Mouse (Mus musculus) thymus, postnatal 0 days (tissue): ENCODE measurements around the gene Cox19. TPM values are rescaled to one million over a fixed set of nuclear protein-coding genes. Genes with fewer than 3 reads are reported as not detected.

Source experiments
- DNase-seq: peaks from one replicate; pipeline ENCODE4 v3.0.0-alpha.2; 2015; ENCODE audit warnings: low spot score
- microRNA counts: library from miRNA; unstranded; fragments of <30 nt; microRNA quantifications from one replicate; lab custom pipeline; 2015
- microRNA-seq: library from miRNA; unstranded; fragments of <30 nt; microRNA quantifications from one replicate; pipeline ENCODE4, GENCODE M21; 2016; ENCODE audit warnings: borderline number of aligned reads
- polyA plus RNA-seq: library from polyadenylated mRNA; unstranded; fragments of >200 nt; fragmentation: Nextera tagmentation; extraction: Ambion mirVana; gene quantifications from 2 replicates; pipeline ENCODE4 v1.2.1, GENCODE M21; 2015

Gene Cox19
- polyA plus RNA-seq, 1 experiment from 2014 or later = 112 TPM

- DNase-seq = no peak
Measured at GRCm38 (mm10) chr5:139297745-139298144, 53.5 kb downstream of the Cox19 start.

DNA sequence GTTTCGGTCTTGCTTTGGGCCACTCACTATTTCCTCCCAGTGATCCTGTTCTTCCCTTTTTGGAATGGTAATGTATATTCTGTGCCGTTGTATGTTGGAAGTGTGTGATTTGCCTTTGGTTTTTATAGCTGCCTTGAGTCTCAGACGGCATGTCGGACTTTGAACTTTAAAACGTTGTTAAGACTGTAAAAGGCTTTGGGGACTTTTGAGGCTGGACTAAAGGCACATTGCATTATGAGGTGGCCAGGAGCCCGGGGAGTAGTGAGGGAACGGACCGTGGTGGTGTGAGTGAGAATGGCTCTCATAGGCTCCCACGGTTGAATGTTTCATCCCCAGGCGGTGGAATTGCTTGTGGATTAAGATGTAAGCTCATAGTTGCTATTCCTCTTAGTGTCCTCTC is 54.1 kb downstream of the Cox19 start:
- no peak for DNase-seq

- DNase-seq = no peak
Measured at GRCm38 (mm10) chr5:139294089-139294488, 57.1 kb downstream of the Cox19 start.

DNA sequence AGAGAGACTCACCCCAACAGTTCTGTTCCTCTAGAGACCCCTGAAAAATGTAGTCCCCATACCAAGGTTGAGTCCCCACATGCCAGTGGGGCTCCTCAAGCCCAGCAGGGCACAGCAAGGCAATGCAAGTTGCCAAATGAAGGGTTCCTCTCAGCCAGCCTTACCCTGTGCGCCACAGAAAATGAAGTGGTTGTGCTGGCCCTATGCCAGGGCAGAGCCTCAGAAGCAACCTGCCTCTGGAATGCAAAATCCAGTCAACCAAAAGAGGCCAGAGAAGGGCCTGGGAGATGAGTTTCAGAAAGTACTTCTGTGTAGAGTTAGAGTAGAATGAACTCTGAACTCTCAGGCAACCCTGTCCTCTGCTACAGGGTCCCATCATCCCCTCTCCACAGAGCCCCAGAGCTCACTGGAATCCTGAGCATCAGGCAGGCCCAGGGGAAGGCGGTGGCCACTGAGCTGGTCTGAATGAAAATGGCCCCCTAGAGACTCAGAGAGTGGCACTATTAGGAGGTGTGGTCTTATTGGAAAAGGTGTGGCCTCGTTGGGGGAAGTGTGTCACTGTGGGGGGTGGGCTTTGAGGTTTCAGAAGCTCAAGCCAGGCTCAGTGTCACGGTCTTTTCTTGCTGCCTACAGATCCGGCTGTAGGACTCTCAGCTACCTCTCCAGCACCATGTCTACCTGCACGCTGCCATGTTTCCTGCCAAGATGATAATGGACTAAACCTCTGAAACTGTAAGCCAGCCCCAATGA is 59.2 kb downstream of the Cox19 start:
- no peak for DNase-seq

DNA sequence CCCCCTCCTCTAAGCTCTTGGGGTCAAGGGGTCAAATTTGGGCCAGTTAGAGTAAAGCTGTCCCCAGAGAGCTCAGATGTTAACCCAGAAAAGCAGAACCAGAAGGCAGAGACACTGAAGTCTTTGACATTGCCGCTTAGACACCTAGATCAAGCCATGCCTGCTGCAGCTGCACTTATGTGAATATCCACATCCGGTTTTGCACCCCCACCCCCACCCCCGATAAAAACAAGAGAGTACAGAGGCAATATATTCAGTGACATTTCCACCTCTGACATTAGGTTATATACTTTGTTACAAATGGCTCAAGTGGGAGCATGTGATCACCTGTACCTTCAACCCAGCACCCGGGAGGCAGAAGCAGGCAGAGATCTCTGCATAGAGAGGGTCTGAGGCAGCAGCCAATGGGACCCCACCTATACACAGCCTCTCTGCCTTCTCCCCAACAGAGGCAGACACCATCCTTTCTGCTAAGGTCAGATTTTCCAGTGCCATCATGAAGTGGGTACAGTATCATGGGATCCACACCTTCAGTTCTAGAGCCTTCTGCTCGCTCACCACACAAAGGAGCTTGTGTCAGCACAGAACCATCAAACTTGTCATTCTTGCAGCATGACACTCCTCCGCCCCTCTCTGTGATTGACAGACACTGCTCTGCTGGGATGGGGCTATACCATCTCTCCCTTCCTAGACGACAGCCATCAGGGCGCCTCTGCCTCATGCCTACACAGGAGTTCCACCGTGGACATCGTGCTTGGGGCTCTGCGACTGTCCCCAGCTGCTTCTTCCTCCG is 60.6 kb downstream of the Cox19 start:
- no peak for DNase-seq

DNA sequence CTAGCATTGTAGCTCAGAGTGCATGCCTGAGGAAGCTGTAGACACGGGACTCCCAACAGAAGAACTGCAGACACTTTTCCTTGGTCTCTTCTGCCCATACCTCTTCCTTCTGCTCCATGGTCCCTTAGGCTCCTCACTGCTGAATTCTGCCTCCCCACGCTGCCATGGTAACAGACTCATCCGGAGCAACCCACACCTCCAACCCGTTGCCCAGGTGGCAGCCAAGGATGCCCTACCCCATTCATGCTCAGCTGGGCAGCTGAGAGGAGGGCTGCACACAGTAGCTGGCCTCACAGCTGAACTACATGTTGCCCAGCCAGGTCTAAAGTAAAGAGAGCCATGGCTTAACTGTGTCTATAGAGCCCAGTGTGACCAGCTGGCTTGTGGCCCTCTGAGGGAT is 62.6 kb downstream of the Cox19 start:
- no peak for DNase-seq

DNA sequence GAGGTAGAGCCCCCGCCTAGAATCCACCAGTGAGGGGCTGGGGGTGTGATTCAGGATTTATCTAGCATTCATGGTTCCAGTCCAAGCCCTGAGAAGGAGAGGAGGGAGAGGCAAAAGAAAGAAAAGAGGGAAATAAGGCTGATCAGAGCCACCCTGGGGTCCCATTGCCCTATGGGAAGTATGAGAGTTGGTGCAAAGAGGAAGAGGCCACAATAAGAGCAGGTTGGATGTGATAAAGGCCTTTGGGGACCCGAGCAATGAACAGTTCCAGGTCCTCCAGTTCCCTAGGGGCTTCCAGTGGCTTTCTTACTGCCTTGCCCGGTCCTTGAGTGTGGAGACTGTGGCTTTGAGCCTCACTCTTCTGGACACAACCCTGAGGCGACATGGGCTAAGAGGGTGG is 63.4 kb downstream of the Cox19 start:
- no peak for DNase-seq

GRCm38 (mm10) chr5:139287099-139287498 is 64.1 kb downstream of the Cox19 start:
- no peak for DNase-seq

MicroRNA genes within 50 kb of the gene (microRNA counts, 519-probe panel; counts per million panel counts)
- microRNA mmu-miR-339-3p (lab: Ali Mortazavi, UCI) = 473 counts per million, percentile 71 among the panel's probes with 10 or more counts
- 473 counts per million, percentile 71 among the panel's probes with 10 or more counts for microRNA mmu-miR-339-5p (lab: Ali Mortazavi, UCI)

Small RNA genes within 50 kb of the gene (microRNA-seq; reads per million reads assigned to microRNA genes)
- 455 reads per million, percentile 62 among the genes with 10 or more reads in this experiment for gene Mir339

Other genes with a start within 250 kb of the Cox19 start
- gene Prkar1b, start 201.4 kb downstream of the Cox19 start, polyA plus RNA-seq = 2.4 and 3.5 TPM in 2 replicates
- 3.4 and 4.1 TPM in 2 replicates for gene Dnaaf5, start 201.2 kb downstream of the Cox19 start, polyA plus RNA-seq
- gene Sun1, start 150.8 kb downstream of the Cox19 start, polyA plus RNA-seq = 19.0 and 19.4 TPM in 2 replicates
- gene Get4, start 99.1 kb downstream of the Cox19 start, polyA plus RNA-seq = 184 and 200 TPM in 2 replicates
- 3.1 TPM in 2 replicates for gene Adap1, start 25.8 kb downstream of the Cox19 start, polyA plus RNA-seq
- gene Cyp2w1, start 1.2 kb upstream of the Cox19 start, polyA plus RNA-seq = not detected in 2 replicates
- 5.5 and 7.4 TPM in 2 replicates for gene Gpr146, start 26.3 kb upstream of the Cox19 start, polyA plus RNA-seq
- 0.54 and 0.79 TPM in 2 replicates for gene C130050O18Rik, start 53.9 kb upstream of the Cox19 start, polyA plus RNA-seq
- 5.2 and 6.1 TPM in 2 replicates for gene Gper1, start 71.7 kb upstream of the Cox19 start, polyA plus RNA-seq
- 19.6 and 19.9 TPM in 2 replicates for gene 3110082I17Rik, start 109.1 kb upstream of the Cox19 start, polyA plus RNA-seq
- gene Zfand2a, start 133.1 kb upstream of the Cox19 start, polyA plus RNA-seq = 4.7 and 4.8 TPM in 2 replicates
- gene Uncx, start 192.1 kb upstream of the Cox19 start, polyA plus RNA-seq = 0.06 and 0.17 TPM in 2 replicates